Mouse (Mus musculus) bone marrow macrophage, adult 2 months (primary cell): ENCODE measurements at regions not wholly inside any gene's neighbourhood (a gene's known extent, or its start where the extent isn't known, plus 50 kb on each side); places are given as distances from the start of the nearest gene placed in this dataset.

Experiments used
- CTCF ChIP-seq: IDR thresholded peaks from 2 replicates; pipeline ENCODE4 v1.5.1; 2012; ENCODE audit warnings: low read depth, mild to moderate bottlenecking, low read length, moderate library complexity
- POLR2A ChIP-seq: IDR thresholded peaks from 2 replicates; pipeline ENCODE4 v1.6.1; 2012; ENCODE audit warnings: mild to moderate bottlenecking, low read depth, low read length, borderline replicate concordance

GRCm38 (mm10) chr14:61774171-61774570, 166.9 kb downstream of the Kcnrg start:
- TF ChIP-seq POLR2A (no peak), CTCF (no peak)
